Mouse (Mus musculus) heart, postnatal 0 days (tissue): ENCODE data around the gene G6pc. TPM values are rescaled to one million over a fixed set of nuclear protein-coding genes. Genes with fewer than 3 reads are reported as not detected.
"Not testable (repeated sequence)": the region's sequence is repeated elsewhere in the genome, so short reads cannot be mapped to it uniquely, and the experiment has no call there.

Experiments
- ATAC-seq: fragments of 200-750 bp; cut with Nextera tagmentation; 2 replicates; pipeline ENCODE4 v1.8.0; 2017; ENCODE audit warnings: low read depth, moderate number of reproducible peaks, moderate library complexity; ENCODE audit not compliant: insufficient read depth
- DNase-seq: peaks from one replicate; pipeline ENCODE4 v3.0.0-alpha.2; 2016; ENCODE audit warnings: low spot score
- H3K27ac ChIP-seq: fragments of 300-500 bp; sonication (generic); 2 replicates; pipeline ENCODE4 v1.5.1; 2014; ENCODE audit warnings: low read depth, mild to moderate bottlenecking
- H3K27me3 ChIP-seq: fragments of 300-500 bp; sonication (generic); 2 replicates; pipeline ENCODE4 v1.6.1; 2014; ENCODE audit warnings: low read length, mixed read lengths; ENCODE audit not compliant: control insufficient read depth, insufficient read depth
- H3K36me3 ChIP-seq: fragments of 300-500 bp; sonication (generic); replicated peaks from 2 replicates; pipeline ENCODE4 v1.6.1; 2014; ENCODE audit warnings: low read length, mixed read lengths; ENCODE audit not compliant: control insufficient read depth, insufficient read depth
- H3K4me1 ChIP-seq: fragments of 300-500 bp; sonication (generic); 2 replicates; pipeline ENCODE4 v1.6.1; 2014; ENCODE audit warnings: antibody characterized with exemption; ENCODE audit not compliant: control insufficient read depth, insufficient read depth
- H3K4me2 ChIP-seq: fragments of 300-500 bp; sonication (generic); 2 replicates; pipeline ENCODE4 v1.6.1; 2014; ENCODE audit warnings: low read depth, mild to moderate bottlenecking, low read length, moderate library complexity
- H3K4me3 ChIP-seq: fragments of 300-500 bp; sonication (generic); 2 replicates; pipeline ENCODE4 v1.5.1; 2014; ENCODE audit warnings: low read depth, low read length
- H3K9ac ChIP-seq: fragments of 300-500 bp; sonication (generic); replicated peaks from 2 replicates; pipeline ENCODE4 v1.6.1; 2014; ENCODE audit warnings: low read depth, low read length, mixed read lengths
- H3K9me3 ChIP-seq: fragments of 300-500 bp; sonication (generic); replicated peaks from 2 replicates; pipeline ENCODE4 v1.6.1; 2016; ENCODE audit warnings: low read length; ENCODE audit not compliant: control insufficient read depth
- CTCF ChIP-seq: IDR thresholded peaks from 2 replicates; pipeline ENCODE4 v1.5.1; 2016; ENCODE audit warnings: antibody characterized with exemption, control low read depth, low read depth
- EP300 ChIP-seq: IDR thresholded peaks from 2 replicates; pipeline ENCODE4 v1.6.1; 2016; ENCODE audit warnings: antibody characterized with exemption, low read depth
- WGBS: fragments of 180-500 bp; shearing (Covaris S2); extraction: QIAGEN DNeasy Blood & Tissue Kit; methylation state at CpG from one replicate; pipeline ENCODE4 v1.1.7; 2014; 5-methylcytosine and 5-hydroxymethylcytosine counted together
- polyA plus RNA-seq: library from polyadenylated mRNA; unstranded; fragments of >200 nt; fragmentation: Nextera tagmentation; extraction: Ambion mirVana; gene quantifications from 2 replicates; pipeline ENCODE4 v1.2.1, GENCODE M21; 2015
- total RNA-seq: library from RNA; depleted of rRNA; stranded (reverse); fragments of >200 nt; gene quantifications from 2 replicates; pipeline ENCODE4 v1.2.3, GENCODE M21; 2014; ENCODE audit warnings: low replicate concordance; rRNA removed

G6pc gene
- total RNA-seq (0.50 TPM in 1 of 2 replicates, not detected in the other), polyA plus RNA-seq (0.05 TPM in 1 of 2 replicates, not detected in the other)

- no peak for TF ChIP-seq CTCF
- TF ChIP-seq EP300: no peak
- H3K27me3 ChIP-seq: no peaks in the 10 kb centered on the region
- no peak within 1 kb of the TSS for H3K4me3 ChIP-seq
- ATAC-seq: no peak
- H3K4me1 ChIP-seq: no peaks in the 10 kb centered on the region
- H3K4me2 ChIP-seq: no peak within 1 kb of the TSS
- no peak for DNase-seq
- no peaks in the 10 kb centered on the region for H3K36me3 ChIP-seq
- H3K9ac ChIP-seq: no peak within 1 kb of the TSS
- no peak within 1 kb of the TSS for H3K27ac ChIP-seq
- no peaks in the 10 kb centered on the region for H3K9me3 ChIP-seq
- 70% methylated on average over 8 of the region's 8 CpGs for WGBS
Measured at GRCm38 (mm10) chr11:101367326-101367935, at the start of gene G6pc. Gene G6pc, plus strand, starts transcription at chr11:101367561.

- Histone ChIP-seq H3K4me1 (peaks cover 2% of the 10 kb centered on the region; the same call in 1 of the 2 replicates), H3K4me3 (no peak overlapping the region), H3K36me3 (peaks cover 58% of the 10 kb centered on the region), H3K9me3 (no peaks in the 10 kb centered on the region), H3K9ac (no peak overlapping the region), H3K4me2 (no peak overlapping the region), H3K27ac (no peak overlapping the region), H3K27me3 (no peaks in the 10 kb centered on the region)
- peak; percentile 61 for ATAC-seq
- peak; percentile 80 for DNase-seq
- WGBS: 4% methylated on average over 4 of the region's 4 CpGs
- peak; percentile 97 for TF ChIP-seq CTCF
- TF ChIP-seq EP300: no peak
Measured at GRCm38 (mm10) chr11:101323609-101324008, 43.8 kb upstream of the G6pc start.

GRCm38 (mm10) chr11:101324763-101325162 lies 42.6 kb upstream of the G6pc start, which contains the start of gene Aoc2:
Gene Aoc2, plus strand, starts transcription at chr11:101325063.
- no peaks in the 10 kb centered on the region for H3K9me3 ChIP-seq
- DNase-seq (no peak), ATAC-seq (no peak)
- H3K9ac ChIP-seq: no peak within 1 kb of the TSS
- H3K4me2 ChIP-seq: no peak within 1 kb of the TSS
- H3K4me1 ChIP-seq: peaks cover 10% of the 10 kb centered on the region; the same call in 1 of the 2 replicates
- WGBS: 82% methylated on average over 5 of the region's 5 CpGs
- no peak within 1 kb of the TSS for H3K27ac ChIP-seq
- peaks cover 46% of the 10 kb centered on the region for H3K36me3 ChIP-seq
- no peaks in the 10 kb centered on the region for H3K27me3 ChIP-seq
- no peak within 1 kb of the TSS for H3K4me3 ChIP-seq
- TF ChIP-seq CTCF (no peak), EP300 (no peak)

- not testable (repeated sequence) for H3K4me2 ChIP-seq, H3K4me1 ChIP-seq, DNase-seq, ATAC-seq, H3K27ac ChIP-seq, H3K9me3 ChIP-seq, H3K4me3 ChIP-seq, H3K27me3 ChIP-seq, H3K9ac ChIP-seq
- WGBS: 89% methylated on average over 11 of the region's 11 CpGs
- peaks cover 42% of the 10 kb centered on the region for H3K36me3 ChIP-seq
Measured at GRCm38 (mm10) chr11:101325201-101325600, 42.2 kb upstream of the G6pc start.

GRCm38 (mm10) chr11:101326147-101326546 lies 41.2 kb upstream of the G6pc start:
- TF ChIP-seq CTCF: no peak
- no peak for TF ChIP-seq EP300
- no peak overlapping the region for H3K4me2 ChIP-seq
- H3K4me3 ChIP-seq: no peak overlapping the region
- ATAC-seq (no peak), DNase-seq (no peak)
- no peak overlapping the region for H3K9ac ChIP-seq
- H3K36me3 ChIP-seq: peaks cover 33% of the 10 kb centered on the region
- no peaks in the 10 kb centered on the region for H3K9me3 ChIP-seq
- 85% methylated on average over 11 of the region's 11 CpGs for WGBS
- peaks cover 10% of the 10 kb centered on the region; the same call in 1 of the 2 replicates for H3K4me1 ChIP-seq
- H3K27ac ChIP-seq: no peak overlapping the region
- H3K27me3 ChIP-seq: no peaks in the 10 kb centered on the region

GRCm38 (mm10) chr11:101327311-101327710 lies 40.0 kb upstream of the G6pc start:
- no peaks in the 10 kb centered on the region for H3K27me3 ChIP-seq
- no peak for ATAC-seq
- peaks cover 10% of the 10 kb centered on the region; the same call in 1 of the 2 replicates for H3K4me1 ChIP-seq
- WGBS: 49% methylated on average over 3 of the region's 3 CpGs
- H3K36me3 ChIP-seq: peaks cover 21% of the 10 kb centered on the region
- no peak overlapping the region for H3K4me2 ChIP-seq
- no peak for DNase-seq
- no peak overlapping the region for H3K27ac ChIP-seq
- no peaks in the 10 kb centered on the region for H3K9me3 ChIP-seq
- no peak overlapping the region for H3K9ac ChIP-seq
- no peak overlapping the region for H3K4me3 ChIP-seq
- TF ChIP-seq CTCF (no peak), EP300 (no peak)
